Mouse (Mus musculus) layer of hippocampus, postnatal 36 days (tissue): ENCODE results near the gene Gorab. TPM values are rescaled to one million over a fixed set of nuclear protein-coding genes. Genes with fewer than 3 reads are reported as not detected.

Source experiments
- DNase-seq, 2 experiments: peaks; one replicate each; pipeline ENCODE4 v3.0.0; 2022
- total RNA-seq, 2 experiments: library from RNA; stranded (reverse); gene quantifications; 2 replicates each; pipeline ENCODE4 v1.2.3; 2021

Gorab gene
- total RNA-seq, 2 experiments from 2014 or later, result 11.7 to 12.8 TPM

DNA sequence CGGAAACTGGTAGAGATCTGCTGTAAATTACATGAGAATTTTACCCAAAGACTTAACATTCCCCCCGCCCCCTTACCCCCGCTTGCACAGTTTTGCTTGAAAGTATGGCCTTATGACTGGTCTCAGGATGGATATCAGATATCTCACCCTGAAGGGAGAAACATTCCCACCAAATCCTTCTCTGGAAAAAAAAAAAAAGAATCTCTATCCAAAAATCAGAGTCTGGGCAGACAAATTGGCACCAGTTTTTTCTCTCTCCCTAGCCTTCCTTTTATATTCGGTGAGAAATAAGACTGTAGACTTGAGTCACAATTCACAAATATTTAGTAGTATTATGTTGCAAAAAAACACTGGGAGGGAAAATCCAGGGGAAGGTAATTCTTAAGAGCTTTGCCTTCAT lies 47.3 kb downstream of the Gorab start:
- no peak for DNase-seq

DNA sequence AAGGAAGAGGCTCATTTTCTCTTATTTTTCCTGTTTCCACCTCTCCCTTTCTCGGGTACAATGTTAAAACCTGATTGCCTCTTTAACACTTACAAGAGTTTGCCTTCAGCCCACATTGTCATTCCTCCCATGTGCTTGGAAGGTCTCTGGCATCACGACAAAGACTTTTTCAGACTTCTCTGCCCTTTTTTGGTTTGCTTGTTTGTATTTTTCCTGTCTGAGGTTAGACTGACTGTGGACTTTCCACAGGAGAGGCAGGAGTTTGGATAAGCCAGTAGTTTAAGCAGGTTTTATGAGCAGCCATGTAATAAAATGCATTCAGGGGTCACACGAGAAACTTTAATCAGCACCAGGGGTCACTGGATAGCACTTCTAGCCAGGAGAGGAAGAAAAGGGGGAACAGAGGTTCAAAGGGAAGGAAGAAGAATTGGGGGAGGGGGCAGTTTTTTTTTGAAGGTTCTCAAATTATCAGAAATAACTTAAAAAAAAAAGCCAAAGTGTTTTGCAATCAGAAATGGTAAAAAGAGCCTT lies 47.8 kb downstream of the Gorab start:
- no peak for DNase-seq

DNA sequence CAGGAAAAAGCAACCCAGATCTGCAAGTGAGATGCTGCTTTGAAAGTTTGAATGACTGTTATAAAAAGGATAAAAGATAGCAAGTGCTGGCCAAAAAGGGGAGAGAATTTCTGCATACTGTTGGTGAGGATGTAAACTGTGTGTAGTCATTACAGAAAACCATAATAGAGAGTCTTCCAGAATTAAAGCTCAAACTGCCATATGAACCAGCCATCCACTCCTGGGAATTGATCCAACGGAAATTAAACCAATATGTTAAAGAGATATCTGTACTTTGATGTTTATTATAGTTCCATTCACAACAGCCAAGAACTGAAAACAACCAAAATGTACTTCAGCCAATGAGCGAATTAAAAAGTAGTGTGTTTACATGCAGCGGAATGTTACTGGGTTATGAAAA lies 52.5 kb downstream of the Gorab start:
- DNase-seq, result no peak

DNA sequence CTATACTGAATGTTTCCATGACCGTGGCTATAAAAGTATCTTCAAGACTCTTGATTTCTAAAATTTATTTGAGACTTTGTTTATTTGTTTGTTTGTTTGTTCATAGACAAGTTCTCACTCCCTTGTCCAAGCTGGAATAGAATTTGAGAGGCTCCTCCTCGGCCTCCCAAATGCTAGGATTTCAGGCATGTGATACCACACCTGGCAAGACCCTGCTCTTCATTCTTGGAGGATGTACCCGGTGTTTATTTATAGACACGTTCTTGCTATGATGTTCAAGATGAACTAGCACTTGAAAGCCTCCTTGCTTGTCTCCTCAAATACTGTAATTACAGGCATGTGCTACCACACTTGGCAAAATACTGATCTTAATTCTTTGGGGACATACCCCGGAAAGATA lies 57.9 kb downstream of the Gorab start:
- DNase-seq, result no peak

GRCm38 (mm10) chr1:163344931-163345330 lies 58.5 kb downstream of the Gorab start:
- DNase-seq, result no peak

DNA sequence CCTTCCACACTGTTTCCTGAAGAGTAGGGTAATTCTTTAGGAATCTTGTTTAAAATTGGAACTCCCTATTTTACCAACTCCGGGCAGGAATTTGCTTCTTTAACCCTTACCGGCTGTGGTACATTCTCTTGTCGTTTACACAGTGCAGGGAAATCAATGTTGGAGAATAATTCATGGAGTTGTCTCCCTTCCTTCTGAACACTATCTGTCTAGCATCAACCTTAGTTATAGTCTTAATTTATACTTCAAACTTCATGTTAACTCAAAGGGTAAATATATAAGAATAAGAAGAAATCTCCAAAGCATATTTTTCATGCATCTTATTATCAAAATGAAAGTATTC lies 64.3 kb downstream of the Gorab start:
- DNase-seq, result no peak

DNA sequence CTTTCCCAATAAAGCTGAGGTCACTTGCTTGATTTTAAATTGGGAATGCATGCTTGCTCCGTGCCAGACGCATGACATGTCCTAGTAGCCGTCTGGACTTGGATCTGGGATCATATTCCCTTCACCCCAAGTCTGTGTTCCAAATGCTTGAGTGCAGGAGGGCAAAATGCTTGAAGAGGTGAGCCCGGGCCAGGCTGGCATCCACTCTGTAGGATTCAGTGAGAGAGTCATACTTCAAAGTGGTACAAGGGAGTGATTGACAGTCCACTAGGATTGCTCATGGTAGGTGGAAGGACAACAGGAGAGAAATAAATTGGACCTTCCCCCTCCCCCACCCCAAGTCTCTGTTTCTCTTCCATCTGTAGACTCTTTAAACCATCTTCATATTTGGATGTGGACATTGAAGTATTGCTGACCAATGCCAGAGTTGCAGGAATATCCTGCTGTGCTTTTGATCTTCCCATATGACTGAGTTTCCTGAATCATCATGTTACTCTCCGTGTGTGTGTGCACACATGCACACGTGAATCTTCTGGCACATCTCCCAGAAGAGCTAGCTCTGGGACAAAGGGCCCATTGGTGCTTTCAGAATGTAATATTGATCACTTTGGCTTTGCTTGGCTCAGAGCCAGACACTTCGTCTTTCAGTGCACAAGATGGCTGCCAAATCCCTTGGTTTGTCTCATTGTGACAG lies 64.8 kb downstream of the Gorab start:
- DNase-seq, result no peak

DNA sequence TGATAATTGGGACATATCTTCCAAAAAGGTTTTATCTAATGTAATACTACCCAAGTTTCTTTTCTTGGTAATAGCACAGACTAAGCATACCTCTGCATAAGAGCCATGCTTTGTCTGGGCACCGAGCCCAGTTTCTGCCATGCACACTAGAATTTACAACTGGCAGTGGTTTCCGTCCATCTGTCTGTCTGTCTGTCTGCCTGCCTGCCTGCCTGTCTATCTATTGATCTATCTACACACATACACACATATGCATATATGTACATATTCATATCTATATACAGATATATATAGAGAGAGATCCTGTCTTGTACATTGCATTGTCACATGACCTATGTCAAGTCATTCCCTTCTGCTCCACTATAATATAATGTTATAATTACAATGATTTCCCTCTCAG lies 65.6 kb downstream of the Gorab start:
- DNase-seq, result no peak

Other genes starting within 250 kb of the Gorab start
- 1 to 10 TPM; 5.5 to 5.7 TPM for gene Prrx1, start 90.0 kb downstream of the Gorab start, total RNA-seq